Mouse (Mus musculus) left cerebral cortex, postnatal 10 days (tissue): Measurements from ENCODE around the gene Slc9a3r2. TPM values are rescaled to one million over a fixed set of nuclear protein-coding genes. Genes with fewer than 3 reads are reported as not detected.
"Not testable (repeated sequence)": the region's sequence is repeated elsewhere in the genome, so short reads cannot be mapped to it uniquely, and the experiment has no call there.

Experiments used
- DNase-seq, 2 experiments: peaks; one replicate each; pipeline ENCODE4 v3.0.0; 2021 to 2022; ENCODE audit warnings: low spot score in 2 of 2, mixed read lengths in 1 of 2; ENCODE audit errors: extremely low spot score in 1 of 2
- intact Hi-C: fragments of 180-260 bp; cut with DNase I; formaldehyde crosslinking; loops from one replicate; pipeline ENCODE4 v1.15.1; 2025
- total RNA-seq, 2 experiments: library from RNA; stranded (reverse); gene quantifications; 2 replicates each; pipeline ENCODE4 v1.2.3; 2021

The Slc9a3r2 gene
- total RNA-seq, 2 experiments from 2014 or later, result 55.0 to 55.2 TPM

DNA sequence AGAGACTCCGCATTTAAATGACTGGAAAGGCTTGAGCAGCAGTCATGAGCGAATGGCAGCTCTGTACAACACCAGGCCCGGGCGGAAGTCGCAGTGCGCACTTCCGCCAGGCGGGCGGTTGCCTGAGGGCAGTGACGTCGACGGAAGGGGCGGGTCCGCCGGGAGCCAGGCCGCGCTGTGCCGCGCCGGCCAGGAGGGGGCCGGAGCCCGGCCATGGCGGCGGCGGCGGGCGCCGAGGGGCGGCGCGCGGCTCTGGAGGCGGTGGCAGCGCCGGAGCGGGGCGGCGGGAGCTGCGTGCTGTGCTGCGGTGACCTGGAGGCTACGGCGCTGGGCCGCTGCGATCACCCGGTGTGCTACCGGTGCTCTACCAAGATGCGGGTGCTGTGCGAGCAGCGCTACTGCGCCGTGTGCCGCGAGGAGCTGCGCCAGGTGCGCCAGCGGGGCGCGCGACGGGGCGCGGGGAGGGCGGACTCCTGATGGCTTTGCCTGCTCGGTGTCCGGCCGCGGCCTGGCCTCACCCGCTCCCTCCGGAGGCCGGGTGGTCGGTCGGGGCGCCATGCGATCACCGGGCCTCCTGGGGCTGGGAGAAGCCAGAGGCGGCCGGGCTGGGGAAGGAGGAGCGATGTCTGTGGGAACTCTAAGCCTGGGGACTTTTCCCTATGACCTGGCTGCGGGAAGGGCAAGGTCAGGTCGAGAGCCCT is 19.6 kb upstream of the Slc9a3r2 start, which contains the start of gene Zfp598:
Gene Zfp598 (plus strand): TSS at position 143 of the 701 bp plus-strand sequence.
- intact Hi-C loops, result no loop called here
- DNase-seq, result peak; percentile 91 to 97

DNA sequence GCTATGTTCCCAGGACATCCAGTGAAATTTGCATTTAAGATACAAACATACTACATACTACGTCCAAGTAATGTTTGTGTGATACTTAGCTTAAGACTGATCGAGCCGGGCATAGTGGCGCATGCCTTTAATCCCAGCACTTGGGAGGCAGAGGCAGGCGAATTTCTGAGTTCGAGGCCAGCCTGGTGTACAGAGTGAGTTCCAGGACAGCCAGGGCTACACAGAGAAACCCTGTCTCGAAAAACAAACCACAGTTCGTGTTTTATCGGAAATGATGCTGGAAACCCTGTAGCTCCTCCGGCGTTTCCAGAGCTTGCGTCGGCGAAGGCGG is 19.1 kb upstream of the Slc9a3r2 start:
- DNase-seq, intact Hi-C loops: not testable (repeated sequence)

DNA sequence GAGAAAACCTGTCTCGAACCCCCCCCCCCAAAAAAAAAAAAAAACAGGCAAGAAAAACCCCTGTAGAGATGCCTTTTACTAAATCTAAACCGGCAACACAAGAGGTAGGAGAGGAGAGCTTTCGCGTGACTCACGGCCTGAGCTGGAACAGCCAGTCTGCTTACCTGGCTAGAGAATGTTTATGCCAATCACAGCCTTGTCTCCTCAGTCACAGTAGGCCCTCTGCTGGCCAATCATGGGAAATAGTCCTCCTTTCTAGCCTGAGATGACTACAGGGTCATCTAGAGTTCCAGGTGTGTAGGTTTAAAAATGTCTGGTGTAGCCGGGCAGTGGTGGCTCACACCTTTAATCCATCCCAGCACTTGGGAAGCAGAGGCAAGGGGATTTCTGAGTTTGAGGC is 17.3 kb upstream of the Slc9a3r2 start:
- DNase-seq, result peak in 1 of 2 experiments; percentile 60
- intact Hi-C loops, result no loop called here

DNA sequence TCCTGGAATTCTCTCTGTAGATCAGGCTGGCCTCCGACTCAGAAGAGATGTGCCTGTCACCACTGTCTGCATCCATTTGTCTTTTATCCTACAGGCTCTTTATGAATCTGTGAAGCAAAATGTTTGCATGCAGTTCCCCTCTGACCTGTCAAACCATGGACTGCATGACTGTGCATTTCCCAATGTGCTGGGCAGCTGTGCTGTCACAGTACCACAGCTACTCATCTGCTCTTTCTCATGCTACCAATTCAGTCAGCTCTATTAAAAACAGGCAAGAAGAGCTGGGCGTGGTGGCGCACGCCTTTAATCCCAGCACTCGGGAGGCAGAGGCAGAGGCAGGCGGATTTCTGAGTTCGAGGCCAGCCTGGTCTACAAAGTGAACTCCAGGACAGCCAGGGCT is 16.9 kb upstream of the Slc9a3r2 start:
- intact Hi-C loops, DNase-seq: not testable (repeated sequence)

DNA sequence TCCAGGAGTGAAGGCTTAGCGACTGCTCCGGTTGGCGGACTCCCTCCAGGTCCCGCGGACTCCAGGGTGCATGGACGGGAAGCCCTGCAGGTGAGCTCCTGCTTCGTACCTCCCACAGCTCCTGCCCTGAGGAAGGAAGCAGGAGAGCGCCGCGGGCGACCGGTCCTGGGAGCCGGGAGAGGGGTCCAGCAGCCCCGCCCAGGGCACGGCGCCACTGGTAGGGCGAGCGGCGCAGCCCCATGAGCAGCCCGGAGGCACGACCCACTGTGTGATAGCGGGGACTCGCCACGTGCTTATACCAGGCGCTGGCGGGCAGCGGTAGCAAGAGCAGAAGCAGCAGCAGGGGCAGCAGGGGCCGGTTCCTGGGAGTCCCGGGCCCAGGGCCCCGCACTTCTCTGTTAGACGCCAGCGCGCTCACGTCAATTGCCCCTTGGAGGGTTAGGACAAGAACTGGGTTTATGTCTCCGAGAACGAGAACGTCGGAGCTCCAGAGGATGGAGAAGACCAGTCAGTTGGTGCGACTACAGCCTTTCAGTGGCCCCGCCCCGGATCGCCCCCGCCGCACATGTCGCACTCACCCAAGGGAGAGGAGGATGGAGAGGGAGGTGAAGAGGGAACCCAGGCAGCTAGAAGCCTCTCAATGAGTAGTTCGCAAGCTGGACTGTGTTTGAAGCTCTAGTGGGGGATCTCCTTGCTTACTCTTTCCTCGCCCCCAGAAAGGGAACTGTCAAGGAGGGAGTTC is 8.1 kb upstream of the Slc9a3r2 start, which contains the start of gene Npw:
Gene Npw (minus strand): TSS at position 441 of the 742 bp plus-strand sequence.
- DNase-seq, result no peak

DNA sequence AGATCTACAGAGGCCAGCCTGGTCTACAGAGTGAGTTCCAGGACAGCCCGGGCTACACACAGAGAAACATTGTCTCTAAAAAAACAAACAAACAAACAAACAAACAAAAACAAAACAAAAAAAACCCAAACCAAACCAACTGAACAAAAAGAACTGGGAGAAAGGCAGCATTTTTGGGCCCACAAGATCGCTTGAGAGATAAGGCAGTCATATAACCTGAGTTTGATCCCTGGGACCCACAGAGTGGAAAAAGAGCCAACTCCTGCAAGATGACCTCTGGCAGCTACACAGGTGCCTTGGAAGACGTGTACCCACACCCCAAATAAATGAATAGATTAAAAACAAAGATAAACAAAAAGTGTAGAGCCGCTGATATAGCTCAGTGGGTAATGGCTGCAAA is 4.8 kb upstream of the Slc9a3r2 start:
- intact Hi-C loops, result no loop called here

More for the DNA sequence above, 8.1 kb upstream of the Slc9a3r2 start, which contains the start of gene Npw:
- intact Hi-C loops, result no loop called here

DNA sequence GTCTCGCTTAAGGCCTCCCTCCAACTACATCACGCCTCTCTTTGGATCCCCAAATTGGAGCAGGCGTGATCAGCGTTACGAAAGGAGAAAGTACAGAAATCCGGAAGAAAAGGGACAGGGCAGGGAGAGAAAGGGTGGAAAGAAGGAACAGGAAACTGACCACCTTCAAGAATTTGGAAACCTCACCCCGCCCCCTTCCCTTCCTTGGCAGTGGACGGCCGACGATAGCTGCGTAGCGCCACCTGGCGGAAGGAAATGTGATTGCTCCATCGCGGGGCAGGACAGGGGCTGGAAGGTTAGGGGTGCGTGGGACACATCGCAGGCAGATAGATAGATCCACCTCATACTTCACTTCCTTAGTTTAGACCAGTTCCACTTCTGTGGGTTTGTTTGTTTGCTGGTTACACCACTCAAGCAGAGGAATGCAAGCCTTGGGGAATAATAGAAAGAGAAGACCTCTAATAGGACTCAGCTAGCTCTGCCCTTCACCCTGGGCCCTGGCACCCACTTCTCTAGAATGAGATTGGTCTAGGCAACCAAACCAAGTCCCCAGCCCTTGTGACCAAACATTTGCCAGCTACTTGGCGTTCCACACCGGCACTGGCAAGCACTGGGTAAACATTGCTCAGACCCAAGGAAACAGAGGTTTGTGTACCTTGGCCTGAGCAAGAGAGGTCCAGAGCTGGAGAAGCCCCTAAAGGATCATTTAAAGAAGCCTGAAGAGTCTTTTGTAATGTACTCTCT is 4.0 kb upstream of the Slc9a3r2 start:
- intact Hi-C loops, result no loop called here
- DNase-seq, result peak in 1 of 2 experiments; percentile 86

More for the DNA sequence above, 4.8 kb upstream of the Slc9a3r2 start:
- DNase-seq, result no peak

DNA sequence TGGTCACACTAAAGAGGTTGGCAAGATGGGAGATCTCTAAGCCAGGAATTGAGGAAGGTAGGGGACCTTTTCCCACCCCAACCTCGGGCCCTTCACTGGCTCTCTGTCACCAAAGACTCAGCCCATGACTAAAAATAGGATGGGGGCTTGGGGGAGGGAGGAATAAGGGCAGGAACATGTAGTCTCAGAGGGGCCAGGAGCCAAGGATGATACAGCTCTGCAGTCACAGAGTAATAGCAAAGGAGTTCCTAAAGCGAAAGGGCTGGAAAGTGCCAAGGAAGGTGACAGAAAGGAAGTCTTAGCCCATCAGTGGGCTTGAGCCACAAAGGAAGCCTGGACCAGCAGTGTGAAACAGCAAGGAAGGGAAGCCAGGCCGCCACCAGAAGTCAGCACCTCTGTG is 1.7 kb upstream of the Slc9a3r2 start:
- DNase-seq, result no peak

DNA sequence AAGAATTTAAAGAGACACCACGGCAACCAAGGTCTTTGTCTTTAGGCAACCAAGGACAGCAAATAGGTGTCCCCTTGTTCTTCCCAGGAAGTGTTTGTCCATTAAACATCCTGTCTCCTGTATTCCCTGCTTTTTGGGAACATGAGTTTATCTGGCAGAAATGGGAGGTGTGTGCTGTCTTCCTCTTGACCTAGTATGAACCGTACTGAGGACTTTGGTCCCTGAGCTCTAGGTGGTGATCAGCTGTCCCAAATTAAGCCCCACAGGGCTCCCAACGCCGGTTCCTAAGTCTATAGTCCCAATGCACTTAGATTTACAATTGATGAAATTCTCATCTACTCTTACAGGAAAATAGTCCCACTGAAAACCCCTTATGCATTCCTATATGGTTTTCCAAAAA is 639 bp upstream of the Slc9a3r2 start:
- intact Hi-C loops, result no loop called here
- no peak for DNase-seq

More for the DNA sequence above, 1.7 kb upstream of the Slc9a3r2 start:
- intact Hi-C loops, result no loop called here

DNA sequence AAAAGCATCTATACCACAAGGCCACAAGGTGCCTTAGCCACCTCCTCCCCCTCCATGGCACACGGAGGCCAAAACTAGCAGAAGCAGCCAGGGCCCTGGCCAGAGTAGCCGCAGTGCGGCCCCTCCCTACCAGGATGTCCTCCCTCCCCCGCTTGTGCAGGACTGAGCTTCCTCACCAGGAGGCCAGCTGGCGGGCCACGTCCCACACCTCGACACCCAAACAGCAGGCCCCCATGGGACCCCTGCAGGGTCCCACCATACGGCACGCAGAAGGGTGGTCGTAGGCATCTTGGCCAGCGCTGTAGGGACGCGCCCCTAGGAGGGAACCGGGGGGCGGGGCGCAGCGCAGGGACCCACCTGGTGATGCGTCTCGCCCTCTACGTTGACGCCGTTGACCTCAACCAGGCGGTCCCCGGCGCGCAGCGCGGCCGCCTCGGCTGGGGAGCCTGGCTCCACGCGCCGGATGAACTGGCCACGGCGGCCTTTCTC is 502 bp downstream of the Slc9a3r2 start:
- peak in 1 of 2 experiments; percentile 78 for DNase-seq
- intact Hi-C loops, result no loop called here

DNA sequence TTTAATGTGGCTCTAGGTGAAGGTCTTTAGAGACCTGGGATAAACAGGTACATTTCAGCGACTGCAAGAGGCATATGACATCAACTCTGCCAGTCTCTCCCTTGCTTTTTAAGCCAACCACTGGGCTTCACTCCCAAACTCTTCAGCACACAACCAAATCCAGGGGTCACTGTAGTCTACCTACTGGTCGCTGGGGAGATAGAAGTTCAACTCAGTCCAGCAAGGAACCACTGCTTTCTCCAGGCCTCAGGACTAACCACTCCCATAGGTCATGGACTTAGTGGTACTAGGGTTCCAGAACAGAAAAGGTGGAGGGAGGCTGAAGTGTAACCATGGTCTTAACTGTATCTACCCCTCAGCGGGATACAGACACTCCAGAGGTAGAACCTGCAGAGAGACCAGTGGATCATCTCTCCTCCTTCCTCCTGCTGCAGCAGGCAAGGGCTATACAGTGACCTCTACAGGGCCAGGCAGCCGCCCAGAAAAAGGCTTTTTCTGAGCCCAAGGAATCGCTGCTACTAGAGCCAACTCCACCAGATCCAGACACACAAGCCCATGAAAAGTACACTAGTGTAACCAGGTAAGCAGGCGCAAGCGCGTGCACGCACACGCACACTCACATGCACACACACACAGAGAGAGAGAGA is 1.3 kb downstream of the Slc9a3r2 start:
- intact Hi-C loops, result no loop called here
- DNase-seq, result no peak

DNA sequence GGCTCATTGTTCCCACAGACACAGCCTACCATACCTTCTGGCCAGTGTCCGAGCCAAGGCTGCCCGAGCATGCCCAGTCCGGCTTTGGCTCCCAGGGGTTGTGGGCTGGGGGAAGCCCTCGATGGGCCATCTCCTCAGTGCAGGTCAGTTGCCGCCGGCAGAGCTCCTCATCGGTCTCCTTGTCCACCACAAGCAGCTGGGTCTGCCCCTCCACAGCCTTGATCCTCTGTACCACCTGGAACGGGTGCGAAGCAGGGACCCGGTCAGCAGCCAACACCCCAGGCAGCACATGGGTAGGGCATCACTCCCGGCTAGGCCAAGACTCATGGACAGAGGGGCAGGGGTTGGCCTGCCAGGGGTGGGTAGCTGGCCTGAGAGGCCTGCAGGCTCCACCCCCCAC is 2.6 kb downstream of the Slc9a3r2 start:
- no peak for DNase-seq
- intact Hi-C loops, result no loop called here

DNA sequence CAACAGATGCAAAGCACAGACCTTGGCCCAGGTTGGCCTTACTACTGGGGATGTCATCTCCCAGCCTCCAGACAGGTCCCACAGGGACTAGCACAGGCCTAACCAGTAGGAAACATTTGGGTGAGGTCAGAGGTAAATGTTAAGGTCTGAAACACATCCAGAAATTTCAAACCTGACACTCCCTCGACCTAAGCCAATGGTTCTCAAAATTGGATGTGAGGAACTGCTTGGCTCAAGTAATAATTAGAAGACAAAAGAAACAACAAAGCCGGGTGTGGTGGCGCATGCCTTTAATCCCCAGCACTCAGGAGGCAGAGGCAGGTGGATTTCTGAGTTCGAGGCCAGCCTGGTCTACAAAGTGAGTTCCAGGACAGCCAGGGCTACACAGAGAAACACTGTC is 3.7 kb downstream of the Slc9a3r2 start:
- DNase-seq, result no peak
- intact Hi-C loops, result no loop called here

DNA sequence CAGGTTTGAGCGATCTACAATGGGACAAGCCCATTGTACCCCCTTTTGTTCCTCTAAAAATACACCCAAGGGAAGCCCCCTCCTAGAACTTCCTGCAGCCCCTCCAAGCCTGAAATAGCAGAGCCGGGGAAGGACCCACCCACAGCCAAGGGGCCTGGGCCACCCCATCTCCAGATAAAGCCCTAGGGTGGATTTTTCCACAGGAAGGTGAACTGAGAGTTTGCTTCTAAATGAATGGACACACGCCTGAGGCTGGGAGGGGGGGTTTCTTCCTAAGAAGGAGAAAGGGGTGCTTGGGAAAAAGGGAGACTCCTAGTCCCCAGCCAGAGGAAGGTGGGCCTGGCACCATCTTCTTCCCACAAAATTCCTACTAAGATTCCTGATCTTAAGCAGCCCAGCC is 4.2 kb downstream of the Slc9a3r2 start:
- DNase-seq, result no peak
- intact Hi-C loops, result no loop called here

DNA sequence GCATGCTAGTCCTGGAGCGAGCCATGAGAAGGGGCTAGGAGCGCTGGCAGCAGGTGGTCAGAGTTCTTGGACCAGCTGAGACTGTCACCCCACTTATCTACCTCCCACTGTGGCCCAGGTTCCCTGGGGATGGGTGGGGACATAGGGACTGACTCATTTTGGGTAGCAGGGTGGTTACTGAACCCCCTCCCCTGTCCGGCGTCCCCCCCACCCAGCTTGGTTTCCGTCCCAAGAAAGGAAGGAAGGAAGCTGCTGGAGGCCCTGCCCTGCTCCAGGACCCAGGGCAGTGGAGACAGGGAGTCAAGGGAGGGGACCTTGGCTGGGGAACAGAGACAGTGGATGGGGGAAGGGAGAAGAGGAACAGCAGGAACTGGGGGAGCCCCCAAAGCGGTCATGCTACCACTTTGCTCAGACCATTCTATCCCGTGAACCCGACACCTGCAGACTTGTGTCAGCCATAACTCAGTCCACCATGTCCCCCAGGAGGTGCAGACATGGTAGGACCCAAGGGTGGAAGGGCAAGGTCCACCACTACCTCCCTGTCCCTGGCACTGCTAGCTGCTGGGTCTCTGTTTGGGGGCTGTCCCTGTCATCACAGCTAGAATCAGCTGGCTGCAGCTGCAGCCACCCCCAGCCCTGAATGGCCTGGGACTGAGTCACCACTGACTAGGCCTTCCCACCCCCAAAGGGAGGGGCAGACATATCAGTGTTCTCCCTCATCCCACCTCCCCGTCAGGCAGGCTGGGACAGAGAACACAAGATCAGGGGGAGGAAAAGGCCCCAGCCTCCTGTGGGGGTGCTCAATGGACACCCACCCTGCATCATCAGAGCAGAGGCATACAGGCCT is 5.0 kb downstream of the Slc9a3r2 start:
- intact Hi-C loops, result no loop called here
- peak in 1 of 2 experiments; percentile 73 for DNase-seq

DNA sequence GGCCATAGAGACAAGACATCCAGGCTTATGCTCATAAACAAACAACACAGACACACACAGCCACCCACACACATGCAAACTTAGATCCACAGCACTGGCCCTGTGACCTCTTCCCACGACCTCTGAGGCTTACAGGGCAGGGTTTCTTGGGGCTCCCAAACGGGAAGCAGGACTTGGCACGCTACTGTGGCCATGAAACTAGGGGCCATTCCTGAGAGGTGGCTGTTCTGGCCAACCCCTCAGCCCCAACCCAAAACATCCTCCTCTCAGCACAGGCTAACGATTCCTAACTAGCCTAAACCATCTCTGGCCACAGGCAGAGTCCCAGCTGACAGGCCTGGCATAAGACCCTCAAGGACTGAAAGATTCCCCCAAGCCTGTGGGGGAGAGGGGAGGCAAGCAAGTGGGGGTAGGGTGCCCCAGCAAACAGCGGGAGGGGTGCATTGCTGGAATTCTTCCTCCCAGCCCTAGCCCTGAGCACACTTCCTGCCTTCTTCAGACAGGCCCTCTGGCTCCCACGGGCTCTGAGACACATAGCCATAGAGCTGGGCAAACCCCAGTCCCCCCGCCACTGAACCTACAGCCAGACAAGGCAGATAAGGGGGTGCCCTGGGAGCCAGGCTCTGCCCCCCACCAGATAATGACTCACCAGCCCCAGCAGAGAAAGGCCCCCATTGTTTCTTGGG is 6.0 kb downstream of the Slc9a3r2 start:
- peak in 1 of 2 experiments; percentile 69 for DNase-seq
- intact Hi-C loops, result no loop called here

DNA sequence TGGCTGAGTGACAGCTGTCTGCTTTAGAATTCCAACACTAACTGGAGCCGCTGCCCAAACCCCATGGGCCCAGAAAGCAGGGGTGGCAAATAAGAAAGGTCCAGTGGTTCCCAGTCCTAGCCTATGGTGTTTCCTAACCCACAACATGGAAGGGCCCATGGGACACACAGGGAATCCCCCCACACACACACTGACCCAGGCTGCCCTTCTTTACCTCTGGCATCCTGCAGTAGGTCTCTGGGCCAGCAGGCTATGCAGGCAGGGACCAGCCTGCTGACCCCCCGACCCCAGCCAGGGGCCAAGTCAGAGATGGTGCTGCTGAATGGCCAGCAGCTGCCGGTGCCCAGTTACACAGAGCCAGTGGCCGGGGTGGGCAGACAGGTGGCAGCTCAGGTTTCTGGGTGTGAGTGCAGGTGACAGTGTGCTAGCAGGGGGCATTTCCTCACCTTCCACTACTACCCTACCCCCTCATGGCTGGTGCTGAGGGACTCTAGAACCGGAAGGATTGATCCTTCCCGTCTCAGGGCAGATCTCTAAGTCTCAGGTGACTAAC is 7.3 kb downstream of the Slc9a3r2 start:
- intact Hi-C loops, result no loop called here
- DNase-seq, result no peak
